Mouse (Mus musculus) kidney, adult 9 months (tissue): Measurements from ENCODE around the gene Fam50a.

Experiments used
- DNase-seq: peaks from one replicate; pipeline ENCODE4 v3.0.0; 2022

Gene Fam50a

DNA sequence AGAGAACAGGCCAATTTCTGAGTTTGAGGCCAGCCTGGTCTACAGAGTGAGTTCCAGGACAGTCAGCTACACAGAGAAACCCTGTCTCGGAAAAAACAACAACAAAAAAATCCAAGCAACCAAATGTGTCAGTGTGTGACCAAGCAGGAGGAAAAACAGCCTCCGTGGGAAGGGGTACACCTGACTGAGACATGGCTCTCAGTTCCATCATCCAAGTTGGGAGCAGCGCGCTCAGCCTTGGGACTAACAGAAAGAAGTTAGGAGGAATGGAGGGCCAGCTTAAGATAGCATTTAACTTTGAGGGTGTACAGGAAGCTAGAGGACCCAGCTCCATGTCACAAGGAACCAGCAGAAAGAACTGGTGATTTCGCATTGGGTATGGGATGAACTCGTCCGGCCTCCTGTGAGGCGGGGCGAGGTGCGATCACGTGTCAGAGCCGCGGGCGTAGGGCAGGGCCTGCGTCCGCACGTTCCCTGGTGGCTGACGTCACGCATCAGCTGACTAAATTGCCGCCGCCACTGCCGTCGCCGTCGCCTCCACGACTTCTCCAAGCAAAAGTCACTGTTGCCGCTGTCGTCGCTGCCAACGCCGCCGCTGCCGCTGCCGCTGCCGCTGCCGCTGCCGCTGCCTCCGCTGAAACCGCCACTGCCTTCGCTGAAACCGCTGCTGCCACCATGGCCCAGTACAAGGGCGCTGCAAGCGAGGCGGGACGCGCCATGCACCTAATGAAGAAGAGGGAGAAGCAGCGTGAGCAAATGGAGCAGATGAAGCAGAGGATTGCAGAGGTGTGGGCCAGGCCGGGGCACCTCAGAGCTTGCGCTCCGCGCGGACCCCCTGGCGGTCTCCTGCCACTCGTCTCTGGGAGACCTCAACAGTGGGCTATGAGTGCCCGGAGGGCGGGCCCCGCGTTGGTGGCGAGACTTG lies at the start of gene Fam50a:
TSS of gene Fam50a (plus strand) at position 494 of the 925 bp plus-strand sequence.
- peak; percentile 90 for DNase-seq

DNA sequence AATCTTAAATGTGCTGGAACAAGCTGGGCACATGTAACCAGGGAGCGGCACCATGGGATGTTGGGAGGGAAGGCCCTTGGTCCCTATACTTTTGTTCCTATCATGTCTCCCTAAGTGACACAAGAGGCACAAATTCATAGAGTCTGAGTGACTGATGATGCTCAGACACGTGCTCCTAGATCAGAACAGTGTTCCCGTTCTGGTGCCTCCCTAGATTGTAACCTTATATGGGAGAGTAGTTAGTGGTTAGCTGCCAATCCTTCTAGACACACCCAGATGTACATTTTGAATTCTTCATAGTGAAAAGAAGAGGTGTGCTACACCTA lies 43.1 kb upstream of the Fam50a start:
- DNase-seq = no peak

DNA sequence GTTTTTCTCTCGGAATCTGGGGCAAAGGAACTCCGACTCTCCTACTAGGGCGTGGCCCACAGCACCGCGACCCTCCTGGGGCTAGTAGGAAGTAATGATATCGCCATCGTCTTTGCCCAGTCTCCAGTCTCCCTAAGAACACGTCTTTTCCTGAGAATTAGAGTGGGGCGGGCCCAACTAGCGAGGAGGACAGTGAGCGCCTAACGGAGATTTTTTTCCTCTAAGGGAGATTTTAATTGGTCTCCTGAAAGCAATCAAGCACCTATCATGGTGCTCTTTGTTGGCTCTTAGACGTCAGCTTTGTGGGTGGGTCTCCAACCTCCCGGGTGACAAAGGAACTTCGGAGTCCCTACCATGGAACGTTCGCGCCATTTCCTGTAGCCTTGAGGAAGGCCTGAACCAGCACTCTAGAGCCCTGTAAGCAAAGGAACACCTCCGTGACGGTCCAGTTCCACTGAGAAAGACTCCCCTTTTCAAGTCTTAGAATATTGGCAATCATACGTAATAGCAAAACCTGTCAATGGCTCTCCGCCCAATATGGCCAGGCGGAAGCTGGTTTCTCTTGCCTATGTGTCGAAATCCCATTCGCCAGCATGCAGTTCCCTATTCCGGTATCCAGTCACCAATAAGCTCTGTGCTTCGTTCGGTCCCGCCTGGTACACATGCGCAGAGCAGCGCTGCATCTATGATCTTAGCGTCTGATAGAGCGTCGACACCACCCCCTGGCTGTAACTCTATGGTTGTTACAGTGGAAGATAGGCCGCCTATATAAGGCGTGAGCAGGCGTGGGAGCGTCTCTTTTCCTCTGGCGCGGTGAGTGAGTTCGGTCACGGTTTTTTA lies 42.6 kb upstream of the Fam50a start, which contains the start of gene Rpl10:
TSS of gene Rpl10 (plus strand) at position 751 of the 840 bp plus-strand sequence.
- peak; percentile 97 for DNase-seq

DNA sequence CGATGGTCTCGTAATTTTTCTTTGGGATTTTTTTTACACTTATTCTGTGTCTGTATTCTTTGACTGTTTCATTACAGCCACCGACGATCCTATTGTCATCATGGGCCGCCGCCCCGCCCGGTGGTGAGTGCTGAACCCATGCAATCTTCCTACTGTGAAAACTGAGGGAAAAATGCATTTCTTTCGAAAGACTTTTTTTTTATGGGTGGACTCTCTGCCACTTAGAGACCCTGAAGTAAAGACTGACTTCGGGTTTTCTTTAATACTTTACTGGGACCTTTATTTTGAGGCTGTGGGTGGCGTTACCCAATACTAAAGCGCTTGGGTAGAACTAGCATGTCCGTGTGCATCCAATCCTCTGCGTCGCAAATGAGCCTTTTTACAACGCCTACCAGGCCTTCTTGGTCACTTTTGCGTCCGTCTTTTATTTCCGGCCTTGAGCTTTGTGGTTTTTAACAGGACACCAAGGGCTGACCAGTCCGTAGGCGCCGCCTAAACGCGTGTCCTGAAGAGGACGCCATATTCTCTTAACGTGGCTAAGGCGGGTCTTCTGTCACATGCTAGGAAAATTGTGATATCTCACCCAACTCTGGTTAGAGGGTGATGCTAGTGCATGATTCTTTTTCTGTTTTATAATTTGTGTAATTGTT lies 41.8 kb upstream of the Fam50a start:
- peak; percentile 50 for DNase-seq

DNA sequence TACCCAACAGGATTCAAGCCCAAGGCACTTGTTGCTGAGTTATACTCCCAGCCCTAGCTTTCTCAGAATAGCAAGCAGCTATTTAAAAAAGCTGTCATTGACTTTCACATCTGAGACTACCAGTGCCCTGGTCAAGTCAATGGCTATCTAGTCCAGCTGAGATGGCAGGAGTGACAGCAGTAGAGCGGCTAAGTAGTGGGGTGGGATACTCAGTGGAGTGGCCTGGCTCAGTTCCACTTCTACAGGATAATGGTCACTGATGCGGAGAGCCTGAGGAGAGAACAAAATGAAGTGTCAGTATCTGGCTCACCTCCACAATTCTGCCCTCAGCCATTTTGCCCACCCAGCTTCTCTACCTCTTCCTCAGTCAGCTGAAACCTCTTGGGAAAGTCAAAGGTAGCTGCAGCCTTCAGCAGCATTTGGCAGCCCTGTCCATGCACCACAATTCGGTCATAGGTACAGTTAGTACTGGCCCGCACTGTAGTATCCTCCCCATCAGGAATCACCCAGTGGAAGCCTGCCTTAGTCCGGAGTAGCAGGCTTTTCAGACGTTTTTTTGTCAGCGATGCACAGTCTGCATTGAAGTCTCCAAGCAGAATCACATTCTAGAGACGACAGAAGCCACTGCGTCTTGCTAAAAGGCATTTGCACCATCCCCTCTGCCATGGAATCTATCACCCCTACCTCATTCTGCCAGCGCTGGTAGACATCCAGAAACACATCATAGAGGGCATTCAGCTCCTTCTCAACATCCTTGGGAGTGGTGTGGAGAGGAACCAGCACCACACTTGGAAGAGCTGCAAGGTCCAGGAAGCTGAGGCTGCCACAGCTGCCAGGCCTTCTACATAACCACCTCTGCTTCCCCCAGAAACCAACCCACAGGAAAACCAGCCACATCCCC lies 39.2 kb upstream of the Fam50a start:
- DNase-seq = peak; percentile 22

DNA sequence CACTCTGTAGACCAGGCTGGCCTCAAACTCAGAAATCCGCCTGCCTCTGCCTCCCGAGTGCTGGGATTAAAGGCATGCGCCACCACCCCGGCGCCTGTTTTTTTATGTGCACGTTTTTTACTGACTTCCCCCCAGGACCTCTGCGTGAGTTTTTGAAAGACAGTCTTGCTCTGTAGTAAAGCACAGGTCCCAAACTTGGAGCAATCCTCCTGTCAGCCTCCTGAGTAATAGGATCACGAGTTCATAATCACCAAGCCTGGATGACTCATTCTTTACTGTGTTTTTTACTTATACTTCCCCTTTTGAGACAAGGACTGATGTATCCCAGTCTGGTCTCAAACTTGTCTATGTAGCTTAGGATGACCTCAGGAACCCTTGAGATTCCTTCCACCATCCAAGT lies 34.9 kb upstream of the Fam50a start:
- DNase-seq = no peak

DNA sequence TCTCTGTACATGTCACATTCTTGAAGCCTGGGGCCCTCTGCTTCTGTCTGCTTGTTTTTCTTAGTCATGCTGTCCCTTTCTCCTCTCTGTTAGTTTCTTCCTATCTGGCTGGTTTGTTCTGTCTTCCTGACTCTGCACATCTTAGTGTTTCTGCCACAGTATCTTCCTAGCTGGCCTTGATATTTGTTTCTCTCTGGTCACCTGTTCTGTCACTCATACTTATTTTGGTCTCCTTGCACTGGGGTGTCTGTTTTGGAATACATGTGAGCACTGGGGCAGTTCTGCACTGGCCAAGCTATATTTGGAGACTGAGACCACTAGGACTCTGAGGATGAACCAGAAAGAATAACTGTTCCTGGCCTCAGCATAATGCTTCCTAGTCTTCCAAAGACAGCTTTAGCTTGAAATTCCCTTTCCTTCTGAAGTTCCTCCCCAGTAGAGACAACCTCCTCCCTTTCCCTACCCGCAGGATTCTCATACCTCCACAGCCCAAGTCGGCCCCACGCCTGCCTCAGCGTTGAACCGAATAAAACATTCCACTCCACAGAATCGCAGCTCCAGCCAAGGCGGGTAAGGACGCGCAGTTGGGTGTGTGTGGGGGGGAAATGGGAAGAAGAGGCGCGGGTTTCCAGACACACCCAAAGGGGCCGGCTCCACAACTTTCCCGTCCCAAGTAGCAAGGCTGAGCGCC lies 31.6 kb upstream of the Fam50a start:
- no peak for DNase-seq

DNA sequence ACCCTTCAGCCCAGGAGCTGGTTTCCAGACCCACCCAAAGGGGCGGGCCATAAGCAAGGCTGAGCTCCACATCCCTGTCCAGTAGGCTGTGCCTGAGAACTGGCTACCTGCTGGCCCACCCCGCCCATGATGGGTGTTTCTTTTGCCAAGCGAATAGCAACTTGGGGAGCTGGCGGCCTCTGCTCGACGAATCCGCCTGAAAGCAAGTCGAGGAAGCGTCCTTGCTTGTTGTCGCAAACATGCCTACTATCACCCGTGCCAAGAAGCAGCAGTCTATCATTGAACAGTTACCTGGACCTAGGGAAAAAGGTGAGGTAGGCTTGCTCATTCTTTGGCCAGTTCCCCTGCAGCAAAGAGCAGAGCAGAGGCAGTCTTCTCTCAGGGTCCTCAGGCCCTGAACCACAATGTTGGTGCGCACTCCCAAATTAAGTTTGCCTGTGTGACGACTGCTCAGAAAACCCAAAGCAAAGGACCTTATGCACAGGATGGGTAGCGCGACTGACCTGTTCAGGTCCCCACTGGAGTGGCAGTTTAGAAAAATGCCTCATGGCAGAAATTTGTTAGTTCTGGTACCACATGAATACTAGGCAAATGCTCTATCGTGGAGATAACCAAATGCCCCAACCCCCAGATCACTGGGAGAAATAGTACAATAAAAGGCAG lies 31.0 kb upstream of the Fam50a start, which contains the start of the genes Taz and Dnase1l1:
TSS of gene Taz (plus strand) at position 181 of the 663 bp plus-strand sequence.
TSS of gene Dnase1l1 (minus strand) at position 606 of the 663 bp plus-strand sequence.
- DNase-seq = peak; percentile 92

DNA sequence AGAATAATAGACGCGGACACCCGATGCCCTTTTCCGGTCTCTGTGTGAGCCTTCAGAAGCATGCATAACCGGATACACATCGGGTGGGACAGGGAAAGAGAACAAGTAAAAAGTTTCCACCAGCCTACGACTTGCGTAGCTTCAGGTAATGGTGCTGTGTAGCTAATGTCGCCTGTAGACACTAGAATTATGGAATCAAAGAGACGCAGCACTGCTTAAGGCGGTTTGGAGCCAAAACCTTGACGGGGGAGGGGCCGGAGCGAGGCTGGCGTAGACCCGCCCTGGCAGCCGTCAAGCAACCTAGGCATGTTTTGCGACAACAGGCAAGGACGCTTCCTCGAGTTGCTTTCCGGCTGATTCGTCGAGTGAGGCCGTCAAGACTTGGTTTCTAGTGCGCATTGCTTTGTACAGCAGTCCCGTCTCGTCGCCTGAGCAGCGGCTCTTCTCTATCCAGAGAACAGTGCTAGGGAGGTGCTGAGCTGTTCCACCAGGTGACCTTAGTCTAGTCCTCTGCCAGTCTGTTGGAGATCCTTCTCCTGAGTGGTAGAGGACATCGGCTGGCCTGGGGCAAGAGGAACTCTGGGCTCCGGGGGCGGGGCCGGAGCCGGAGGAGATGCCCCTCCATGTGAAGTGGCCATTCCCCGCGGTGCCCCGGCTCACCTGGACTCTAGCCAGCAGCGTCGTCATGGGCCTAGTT lies 30.3 kb upstream of the Fam50a start:
- peak; percentile 90 for DNase-seq

DNA sequence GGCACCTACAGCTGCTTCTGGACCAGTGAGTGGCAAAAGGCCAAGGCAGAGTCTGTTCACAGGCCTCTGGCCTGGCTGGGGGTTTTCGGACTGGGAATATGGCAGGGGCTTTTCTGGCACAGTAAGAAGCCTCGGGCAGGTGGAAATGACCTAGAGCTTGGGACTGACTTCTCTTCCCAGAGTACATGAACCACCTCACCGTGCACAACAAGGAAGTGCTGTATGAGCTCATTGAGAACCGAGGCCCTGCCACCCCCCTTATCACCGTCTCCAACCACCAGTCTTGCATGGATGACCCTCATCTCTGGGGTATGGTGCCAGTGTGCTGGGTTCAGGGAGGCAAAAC lies 29.8 kb upstream of the Fam50a start:
- no peak for DNase-seq

DNA sequence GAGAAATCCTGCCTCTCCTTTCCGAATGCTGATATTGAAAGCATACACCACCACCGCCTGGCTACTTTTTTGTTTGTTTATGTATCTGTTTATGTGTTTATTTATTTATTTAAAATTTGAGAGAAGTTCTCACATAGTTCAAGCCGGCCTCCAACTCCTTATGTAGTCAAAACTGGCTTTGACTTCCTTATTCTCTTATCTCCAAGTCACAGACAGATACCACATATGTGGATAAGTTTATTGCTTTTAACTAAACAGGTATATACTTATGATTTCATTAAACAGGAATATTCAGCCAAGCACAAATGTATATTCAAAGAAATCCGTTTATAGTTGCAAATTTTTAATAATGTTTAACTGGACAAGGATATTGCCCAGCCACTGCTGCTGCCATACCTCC lies 19.4 kb upstream of the Fam50a start:
- no peak for DNase-seq

DNA sequence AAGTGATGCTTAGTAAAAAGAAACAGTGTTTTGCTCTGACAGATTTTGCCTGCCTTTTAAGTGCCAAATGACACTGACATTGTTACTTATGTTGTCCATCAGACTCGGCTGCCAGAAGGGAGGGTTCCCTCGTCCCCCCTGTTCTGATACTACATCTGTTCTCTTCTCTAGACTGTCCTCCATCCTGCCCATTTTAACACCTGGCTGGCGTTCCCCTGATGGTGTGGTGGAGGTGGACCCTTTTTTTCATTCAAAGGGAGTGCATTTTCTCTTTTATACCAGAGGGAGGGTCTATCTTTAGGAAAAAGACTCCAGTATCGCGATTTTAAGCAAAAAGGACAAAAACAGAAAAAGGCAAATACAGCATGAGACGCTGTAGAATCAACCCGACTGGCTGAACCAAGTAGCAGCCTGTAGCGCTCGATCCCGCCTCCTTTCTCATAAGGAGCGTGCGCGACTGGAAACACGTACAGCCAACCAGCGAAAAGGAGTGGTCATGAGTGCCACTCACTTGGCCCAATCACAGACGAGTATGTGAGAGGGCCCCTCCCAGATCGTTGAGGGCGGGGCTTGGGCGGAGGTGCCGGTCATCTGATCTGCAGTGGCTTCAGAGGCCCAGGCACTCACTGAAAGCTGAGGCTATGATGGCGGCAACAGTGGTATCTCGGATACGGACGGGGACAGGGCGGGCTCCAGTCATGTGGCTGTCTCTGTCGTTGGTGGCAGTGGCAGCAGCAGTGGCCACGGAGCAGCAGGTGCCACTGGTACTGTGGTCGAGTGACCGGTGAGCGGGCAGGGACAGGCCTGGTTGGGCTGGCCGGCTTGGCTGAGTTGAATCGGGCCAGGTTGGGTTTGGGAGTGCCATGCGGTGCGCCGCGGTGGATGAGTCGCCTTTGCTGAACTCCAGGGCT lies 16.0 kb upstream of the Fam50a start, which contains the start of gene Atp6ap1:
TSS of gene Atp6ap1 (plus strand) at position 560 of the 911 bp plus-strand sequence.
- DNase-seq = peak; percentile 97

DNA sequence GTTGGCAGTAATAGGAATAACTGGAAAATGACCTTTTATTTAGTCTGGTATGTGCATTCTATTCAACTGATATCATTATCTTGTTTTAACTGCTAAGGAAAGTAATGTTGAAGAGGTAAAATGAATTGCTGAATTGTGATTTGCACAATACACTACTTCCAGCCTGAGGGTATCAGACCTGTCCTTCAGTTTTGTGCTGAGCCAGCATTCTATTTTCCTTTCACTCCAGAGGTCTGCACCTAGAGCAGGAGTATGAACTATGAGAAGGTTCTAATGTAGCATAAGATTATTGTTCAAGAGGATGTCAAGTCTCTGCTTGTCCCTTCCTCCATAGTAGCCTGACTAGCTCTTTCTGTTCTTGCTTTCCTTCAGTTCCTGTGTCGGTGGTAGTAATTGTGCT lies 14.5 kb upstream of the Fam50a start:
- DNase-seq = no peak

DNA sequence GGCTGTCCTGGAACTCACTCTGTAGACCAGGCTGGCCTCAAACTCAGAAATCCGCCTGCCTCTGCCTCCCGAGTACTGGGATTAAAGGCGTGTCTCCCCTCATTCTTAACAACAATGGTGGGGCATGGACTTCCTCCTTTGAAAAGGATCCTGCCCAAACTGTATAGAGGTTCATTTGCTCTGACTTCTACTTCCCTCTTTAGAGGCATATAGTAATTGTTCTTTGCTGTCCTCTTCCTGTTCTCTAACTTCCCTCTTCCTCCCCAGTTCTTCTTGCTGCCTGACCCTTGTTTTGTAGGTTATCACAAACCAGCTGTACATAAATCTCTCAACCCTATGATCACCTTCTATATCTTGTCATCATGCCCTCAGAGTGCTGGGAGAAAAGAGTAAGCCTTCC lies 13.1 kb upstream of the Fam50a start:
- DNase-seq = no peak

DNA sequence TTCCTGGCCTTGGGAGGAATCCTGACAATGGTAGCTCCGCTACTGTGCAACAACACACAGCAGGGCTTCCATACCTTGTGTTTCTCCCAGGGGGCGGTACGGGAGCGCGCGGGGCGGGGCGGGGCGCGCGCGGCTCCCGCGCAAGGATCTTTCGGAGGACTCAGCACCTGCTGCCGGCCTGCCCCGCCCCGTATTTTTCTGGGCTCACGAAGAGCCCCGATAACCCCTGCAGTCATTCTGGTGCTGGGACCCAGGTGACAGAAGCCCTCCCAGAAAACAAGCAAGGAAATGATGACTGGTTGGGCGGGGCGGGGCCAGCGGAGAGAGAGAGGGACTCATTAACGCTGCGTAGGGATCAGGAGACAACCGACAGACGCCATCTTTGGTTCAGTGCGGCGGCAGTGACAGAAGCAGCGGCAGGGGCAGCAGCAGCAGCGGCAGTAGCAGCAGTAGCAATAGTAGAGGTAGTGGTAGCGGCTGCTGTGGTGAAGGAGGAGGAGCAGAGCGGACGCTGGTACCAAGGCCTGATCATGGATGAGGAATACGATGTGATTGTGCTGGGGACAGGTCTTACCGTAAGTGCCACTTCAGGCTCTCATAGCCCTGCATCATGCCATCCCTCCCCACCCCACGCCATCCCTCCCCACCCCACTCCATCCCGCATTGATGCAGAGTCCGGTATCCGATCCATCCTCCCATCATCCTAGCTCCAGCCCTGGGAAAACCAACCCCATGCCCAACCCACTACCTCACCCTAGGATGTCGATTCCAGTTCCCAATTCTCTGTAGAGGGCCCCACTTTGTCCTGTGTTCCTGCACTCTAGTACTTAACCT lies 7.7 kb upstream of the Fam50a start, which contains the start of gene Gdi1:
TSS of gene Gdi1 (plus strand) at position 132 of the 834 bp plus-strand sequence.
- DNase-seq = peak; percentile 72

DNA sequence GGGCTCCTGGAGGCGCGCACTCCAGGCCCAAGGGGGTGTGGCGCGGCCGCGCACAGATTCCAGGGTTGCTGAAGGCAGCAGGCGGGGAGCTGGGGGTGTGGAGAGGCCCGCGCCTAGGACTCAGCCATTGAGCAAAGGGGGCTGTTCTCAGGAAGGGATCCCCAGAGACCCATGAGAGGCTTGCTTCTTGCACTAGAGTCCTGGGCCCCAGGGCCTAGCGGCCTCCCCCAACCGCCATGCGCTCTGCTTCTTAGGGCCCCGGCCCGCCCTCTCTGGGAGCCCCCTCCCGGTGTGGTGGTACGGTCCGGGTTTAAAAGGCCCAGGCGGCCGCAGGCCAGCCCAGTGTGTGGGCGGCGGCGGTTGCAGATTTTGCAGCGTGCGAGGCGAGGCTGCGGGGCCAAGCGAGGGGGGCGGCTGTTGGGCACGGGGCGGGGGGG lies 15.9 kb downstream of the Fam50a start, which contains the start of gene Plxna3:
TSS of gene Plxna3 (plus strand) at position 342 of the 437 bp plus-strand sequence.
- DNase-seq = peak; percentile 62

DNA sequence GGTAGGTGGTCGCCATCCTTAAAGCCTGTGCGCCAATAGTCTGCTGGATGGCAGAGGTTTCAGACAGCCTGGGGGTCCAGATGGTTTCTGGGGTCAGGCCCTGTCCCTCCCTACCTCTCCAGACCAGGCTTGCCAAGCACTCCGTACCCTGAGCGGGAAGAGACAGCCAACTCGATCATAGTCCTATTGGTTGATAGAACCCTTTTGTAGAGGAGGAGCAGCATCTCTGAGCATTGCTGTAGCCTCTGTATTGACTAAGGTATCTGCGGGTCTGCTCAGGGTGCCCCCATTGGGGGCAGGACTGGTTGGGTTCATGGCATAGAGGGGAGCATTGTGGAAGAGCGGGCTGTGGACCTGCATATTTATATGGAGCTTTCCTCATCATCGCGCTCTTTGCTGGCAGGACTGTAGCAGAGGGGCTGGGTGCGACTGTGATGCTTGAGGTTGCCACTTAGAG lies 16.4 kb downstream of the Fam50a start:
- no peak for DNase-seq
